Mouse (Mus musculus) olfactory bulb, adult 2 months (tissue): Measurements from ENCODE around the gene Lsm7.

Experiments
- CTCF ChIP-seq: fragments of 200-500 bp; IDR thresholded peaks from 2 replicates; pipeline ENCODE4 v1.5.1; 2012; ENCODE audit warnings: low read depth, mild to moderate bottlenecking, low read length, moderate library complexity; ENCODE audit not compliant: insufficient read depth
- POLR2A ChIP-seq: fragments of 200-500 bp; IDR thresholded peaks from 2 replicates; pipeline ENCODE4 v1.6.1; 2012; ENCODE audit warnings: mild to moderate bottlenecking, low read depth, low read length, moderate library complexity; ENCODE audit not compliant: insufficient read depth

DNA sequence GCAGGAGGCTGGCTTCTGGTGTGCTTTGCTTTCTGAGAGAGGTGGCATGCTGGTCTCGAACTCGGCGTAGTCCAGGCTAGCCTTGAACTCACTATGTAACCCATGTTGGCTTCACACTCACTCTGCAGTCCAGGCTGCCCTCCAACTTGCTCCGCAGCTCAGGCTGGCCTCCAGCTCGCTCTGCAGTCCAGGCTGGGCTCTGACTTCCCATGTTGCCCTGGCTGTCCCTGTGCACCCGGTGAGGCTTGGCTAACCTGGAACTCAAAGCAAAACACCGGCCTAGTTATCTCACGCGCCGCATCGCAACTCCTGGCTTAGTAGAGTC is 702 bp upstream of the Lsm7 start:
- TF ChIP-seq POLR2A (no peak), CTCF (no peak)
